Mouse (Mus musculus) c-Kit-positive CD71-positive TER-119-negative erythroid progenitor cells, embryonic 14.5 days (primary cell): Measurements from ENCODE around the gene Dus2.

ENCODE experiments used
- DNase-seq: peaks from one replicate; pipeline ENCODE4 v3.0.0-alpha.2; 2013; ENCODE audit warnings: low read depth

Dus2 gene

GRCm38 (mm10) chr8:106075863-106076174 is 84.7 kb downstream of the Dus2 start:
- no peak for DNase-seq

DNA sequence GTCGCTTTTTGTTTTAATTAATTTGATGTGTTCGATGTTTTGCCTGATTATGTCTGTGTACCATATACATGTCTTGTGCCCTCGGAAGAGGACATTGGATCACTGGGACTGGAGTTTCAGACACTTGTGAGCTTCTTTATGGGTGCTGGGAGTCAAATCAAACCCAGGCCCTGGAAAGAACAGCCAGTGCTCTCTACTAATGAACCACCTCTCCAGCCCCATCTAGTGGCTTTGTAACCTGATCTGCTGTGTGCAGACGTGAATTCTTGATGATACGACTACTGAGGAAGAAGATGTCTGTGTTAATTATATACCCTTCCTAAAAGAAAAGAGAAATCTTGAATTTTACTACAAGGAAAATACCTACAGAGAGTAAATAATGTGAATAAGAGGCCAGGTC is 85.5 kb downstream of the Dus2 start:
- no peak for DNase-seq

DNA sequence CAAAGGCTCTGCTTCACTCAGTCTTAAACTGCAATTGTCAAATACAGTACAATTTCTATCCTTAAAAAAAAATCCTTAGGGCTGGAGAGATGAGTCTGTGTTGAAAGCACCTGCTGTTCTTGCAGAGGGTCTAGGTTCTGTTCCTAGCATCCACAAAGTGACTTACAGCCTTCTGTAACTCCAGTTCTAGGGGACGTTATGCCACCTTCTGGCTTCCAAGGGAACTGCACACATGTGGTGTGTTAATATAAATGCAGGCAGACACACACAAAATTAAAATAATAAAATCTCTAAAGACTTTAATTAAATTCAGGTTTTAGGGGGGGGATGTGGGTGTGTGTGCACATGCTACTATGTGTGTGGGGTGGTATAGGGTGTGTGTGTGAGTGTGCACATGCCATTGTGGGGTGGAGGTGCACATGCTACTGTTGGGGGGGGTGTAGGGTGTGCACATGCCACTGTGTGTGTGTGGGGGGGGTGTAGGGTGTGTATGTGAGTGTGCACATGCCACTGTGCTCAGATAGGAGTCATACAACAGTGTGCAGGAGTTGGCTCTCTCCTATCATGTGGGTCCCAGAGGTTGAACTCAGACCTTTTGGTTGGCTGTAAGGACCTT is 86.4 kb downstream of the Dus2 start:
- DNase-seq = no peak

GRCm38 (mm10) chr8:106102321-106102720 is 111.2 kb downstream of the Dus2 start:
- no peak for DNase-seq
